Mouse (Mus musculus) erythroblast, embryonic 14.5 days (primary cell): ENCODE results near the gene Cxcl9. TPM values are rescaled to one million over a fixed set of nuclear protein-coding genes. Genes with fewer than 3 reads are reported as not detected.
A peak's percentile ranks its signal among the peaks of the same experiment; 100 is the strongest.

ENCODE experiments used
- H3K27me3 ChIP-seq: 2 replicates; pipeline ENCODE4 v1.6.1; 2012; ENCODE audit warnings: inconsistent platforms; ENCODE audit not compliant: control insufficient read depth
- H3K36me3 ChIP-seq: 2 replicates; pipeline ENCODE4 v1.6.1; 2012; ENCODE audit warnings: mild to moderate bottlenecking, inconsistent platforms; ENCODE audit not compliant: control insufficient read depth
- H3K4me1 ChIP-seq: 2 replicates; pipeline ENCODE4 v1.6.1; 2012; ENCODE audit warnings: inconsistent platforms; ENCODE audit not compliant: control insufficient read depth
- H3K4me3 ChIP-seq: replicated peaks from 2 replicates; pipeline ENCODE3; 2012; ENCODE audit warnings: moderate library complexity, mild to moderate bottlenecking, inconsistent platforms
- H3K9me3 ChIP-seq: 2 replicates; pipeline ENCODE4 v1.6.1; 2012; ENCODE audit warnings: low read length, inconsistent platforms, mixed read lengths; ENCODE audit not compliant: control insufficient read depth
- GATA1 ChIP-seq: IDR thresholded peaks from 2 replicates; pipeline ENCODE4 v1.6.1; 2012; ENCODE audit warnings: low read length, inconsistent platforms, mixed read lengths
- TAL1 ChIP-seq: IDR thresholded peaks from 3 replicates; pipeline ENCODE4 v1.6.1; 2012; ENCODE audit warnings: low read length, inconsistent platforms, mixed read lengths
- polyA plus RNA-seq: library from polyadenylated mRNA; stranded (reverse); fragments of >175 nt; gene quantifications from 2 replicates; pipeline ENCODE4 v1.2.3, GENCODE M21; 2012

Cxcl9 gene
- polyA plus RNA-seq, 1 experiment, result not detected

DNA sequence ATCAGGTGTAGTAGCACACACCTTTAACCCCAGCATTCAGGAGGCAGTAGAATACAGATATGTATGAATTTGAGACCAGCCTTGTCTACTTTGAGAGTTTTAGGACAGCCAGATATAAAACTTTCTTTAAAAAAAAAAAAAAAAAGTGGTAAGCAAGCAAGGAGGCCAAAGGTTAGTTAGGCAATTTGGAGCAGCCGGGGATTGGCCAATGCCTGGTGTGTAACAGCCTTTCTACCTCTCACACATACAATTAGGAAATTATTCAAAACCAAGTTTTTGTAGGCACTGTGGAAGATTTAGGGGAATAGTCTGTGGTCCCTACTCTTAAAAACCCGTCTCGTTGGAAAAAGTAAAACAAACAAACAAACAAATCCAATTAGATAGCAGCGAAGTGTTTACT lies 5.3 kb downstream of the Cxcl9 start:
- H3K27me3 ChIP-seq, result peaks cover 5% of the 10 kb centered on the region
- TF ChIP-seq TAL1 (no peak), GATA1 (no peak)
- H3K4me3 ChIP-seq, result no peak overlapping the region
- no peaks in the 10 kb centered on the region; the same call in 1 of the 2 replicates for H3K4me1 ChIP-seq
- H3K36me3 ChIP-seq, result no peaks in the 10 kb centered on the region
- no peaks in the 10 kb centered on the region for H3K9me3 ChIP-seq

DNA sequence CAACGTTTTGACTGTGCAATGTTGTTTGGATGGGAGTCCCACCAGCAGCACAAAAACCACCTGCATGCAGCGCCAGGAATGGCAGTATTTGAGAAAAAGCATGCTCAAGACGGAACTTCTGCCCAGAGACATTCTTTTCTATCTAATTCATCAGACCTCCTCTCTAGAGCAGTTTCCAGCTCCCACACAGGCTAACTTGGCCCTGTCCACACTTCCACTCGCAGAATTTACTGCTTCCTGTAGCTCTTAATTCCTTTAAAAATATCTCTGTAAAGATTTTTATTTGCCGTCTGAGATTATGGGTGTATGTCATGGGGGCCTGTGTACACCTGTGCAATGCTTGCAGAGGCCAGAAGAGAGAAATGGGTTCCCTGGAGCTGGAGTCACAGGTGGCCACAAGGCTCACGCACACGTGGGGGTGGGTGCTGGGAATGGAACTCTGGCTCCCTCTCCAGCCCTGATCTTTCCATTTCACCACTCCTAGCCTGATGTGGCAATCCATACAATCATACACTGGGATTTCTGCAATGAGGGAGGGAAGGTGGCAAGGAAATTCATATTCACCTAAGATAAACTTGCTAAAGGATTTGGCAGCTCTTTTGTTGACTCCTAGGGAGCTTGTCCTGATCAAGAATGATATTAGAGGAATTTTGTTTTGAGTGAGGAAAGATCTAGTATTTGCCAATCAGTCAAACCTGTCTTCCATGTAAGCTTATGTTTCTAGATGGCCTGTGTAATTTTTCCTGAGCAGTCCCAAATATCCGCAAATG lies 6.1 kb downstream of the Cxcl9 start:
- peaks cover 4% of the 10 kb centered on the region for H3K27me3 ChIP-seq
- no peaks in the 10 kb centered on the region for H3K9me3 ChIP-seq
- no peaks in the 10 kb centered on the region for H3K36me3 ChIP-seq
- no peak overlapping the region for H3K4me3 ChIP-seq
- TF ChIP-seq TAL1 (no peak), GATA1 (no peak)
- no peaks in the 10 kb centered on the region; the same call in 1 of the 2 replicates for H3K4me1 ChIP-seq

DNA sequence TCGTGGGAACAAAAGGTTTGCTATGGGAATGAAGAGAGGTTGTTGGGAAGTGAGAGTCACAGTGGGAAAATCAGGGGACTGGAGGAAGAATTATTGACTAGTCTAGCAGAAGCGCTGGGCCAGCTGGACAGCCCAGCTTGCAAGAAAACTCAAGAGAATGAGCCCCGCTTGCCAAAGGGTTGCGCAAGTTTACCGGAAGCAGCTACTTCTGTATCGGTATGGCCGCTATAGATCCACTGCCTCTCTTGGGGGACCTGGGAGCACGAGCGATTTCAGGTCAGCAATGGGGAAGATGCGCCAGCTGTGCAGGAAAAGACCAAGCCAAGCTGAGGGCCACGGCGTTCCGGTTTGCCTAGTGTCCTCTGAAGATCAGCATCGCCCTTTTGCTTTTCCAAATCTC lies 9.3 kb downstream of the Cxcl9 start:
- Histone ChIP-seq H3K9me3 (no peaks in the 10 kb centered on the region), H3K27me3 (no peaks in the 10 kb centered on the region), H3K4me3 (no peak overlapping the region), H3K4me1 (no peaks in the 10 kb centered on the region; the same call in 1 of the 2 replicates), H3K36me3 (no peaks in the 10 kb centered on the region)
- no peak for TF ChIP-seq GATA1
- no peak for TF ChIP-seq TAL1

DNA sequence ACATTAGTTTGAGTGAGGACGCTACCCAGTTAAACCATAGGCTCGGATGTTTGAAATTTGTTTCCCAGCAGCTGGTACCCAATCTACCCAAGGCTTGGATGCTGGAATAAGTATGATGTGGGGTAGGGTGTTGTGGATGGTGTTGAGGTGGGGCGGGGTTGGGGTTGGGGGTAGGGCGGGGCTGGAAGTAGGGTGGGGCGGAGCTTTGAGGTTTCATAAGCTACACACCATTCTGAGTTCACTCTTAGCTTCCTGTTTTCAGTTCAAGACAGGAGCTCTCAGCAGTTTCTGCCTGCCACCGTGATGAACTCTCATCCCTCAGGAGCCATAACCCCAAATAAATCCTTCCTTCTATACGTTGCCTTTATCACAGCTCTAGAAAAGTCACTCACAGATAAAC lies 9.8 kb downstream of the Cxcl9 start:
- Histone ChIP-seq H3K9me3 (no peaks in the 10 kb centered on the region), H3K36me3 (no peaks in the 10 kb centered on the region), H3K27me3 (no peaks in the 10 kb centered on the region), H3K4me1 (no peaks in the 10 kb centered on the region; the same call in 1 of the 2 replicates), H3K4me3 (no peak overlapping the region)
- no peak for TF ChIP-seq TAL1
- no peak for TF ChIP-seq GATA1

DNA sequence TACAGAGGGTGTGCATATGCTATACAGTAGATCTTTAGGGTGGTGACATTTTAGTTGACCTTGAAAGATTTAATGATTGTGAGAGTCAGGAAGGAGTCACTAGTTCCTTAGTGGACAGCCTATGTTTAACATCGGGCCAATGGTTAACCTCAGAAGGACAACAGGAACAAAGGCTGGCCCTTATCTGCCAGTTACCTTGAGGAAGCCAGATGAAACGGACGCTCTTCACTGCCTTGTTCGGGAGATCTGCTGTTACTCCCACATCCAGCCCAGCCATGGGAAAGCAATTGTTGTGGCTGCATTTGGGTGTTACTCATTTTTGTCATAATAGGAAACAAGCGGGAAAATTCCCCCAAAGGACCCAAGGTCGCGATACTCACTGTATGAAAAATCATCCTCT lies 14.1 kb downstream of the Cxcl9 start:
- TF ChIP-seq GATA1 (no peak), TAL1 (no peak)
- H3K4me1 ChIP-seq, result peaks cover 20% of the 10 kb centered on the region
- no peaks in the 10 kb centered on the region for H3K36me3 ChIP-seq
- no peaks in the 10 kb centered on the region for H3K9me3 ChIP-seq
- no peak overlapping the region for H3K4me3 ChIP-seq
- H3K27me3 ChIP-seq, result no peaks in the 10 kb centered on the region

DNA sequence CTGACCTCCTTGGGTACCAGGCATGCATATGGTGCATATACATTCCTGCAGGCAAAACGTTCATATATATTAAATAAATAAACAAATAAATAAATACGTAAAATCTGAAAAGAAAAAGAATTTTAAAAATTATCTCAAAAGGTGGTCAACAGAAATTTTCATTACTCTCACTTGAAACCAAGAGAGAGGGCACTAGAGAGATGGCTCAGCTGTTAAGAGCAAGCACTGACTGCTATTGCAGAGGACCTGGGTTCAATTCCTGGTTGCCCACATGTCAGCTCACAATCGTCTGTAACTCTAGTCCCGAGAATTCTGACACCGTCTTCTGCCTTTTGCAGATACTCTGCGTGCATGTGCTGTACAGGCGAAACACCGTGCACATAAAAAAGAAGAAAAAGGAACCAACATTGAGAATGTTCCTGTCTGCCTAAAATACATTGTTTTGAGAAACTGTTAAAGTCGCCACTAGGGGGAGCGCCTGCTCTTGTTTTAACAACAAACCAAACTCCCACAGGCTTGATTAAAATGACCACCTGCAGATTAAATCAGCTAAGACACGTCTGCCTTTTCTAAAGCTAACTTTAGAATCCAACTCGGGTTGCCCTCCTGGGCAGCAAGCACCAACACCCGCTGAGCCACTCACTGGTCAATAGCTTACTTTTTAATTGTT lies 15.7 kb downstream of the Cxcl9 start:
- TF ChIP-seq GATA1, result no peak
- no peak for TF ChIP-seq TAL1
- Histone ChIP-seq H3K4me1 (peaks cover 28% of the 10 kb centered on the region), H3K4me3 (no peak overlapping the region), H3K36me3 (peaks cover 3% of the 10 kb centered on the region), H3K9me3 (no peaks in the 10 kb centered on the region), H3K27me3 (no peaks in the 10 kb centered on the region)

DNA sequence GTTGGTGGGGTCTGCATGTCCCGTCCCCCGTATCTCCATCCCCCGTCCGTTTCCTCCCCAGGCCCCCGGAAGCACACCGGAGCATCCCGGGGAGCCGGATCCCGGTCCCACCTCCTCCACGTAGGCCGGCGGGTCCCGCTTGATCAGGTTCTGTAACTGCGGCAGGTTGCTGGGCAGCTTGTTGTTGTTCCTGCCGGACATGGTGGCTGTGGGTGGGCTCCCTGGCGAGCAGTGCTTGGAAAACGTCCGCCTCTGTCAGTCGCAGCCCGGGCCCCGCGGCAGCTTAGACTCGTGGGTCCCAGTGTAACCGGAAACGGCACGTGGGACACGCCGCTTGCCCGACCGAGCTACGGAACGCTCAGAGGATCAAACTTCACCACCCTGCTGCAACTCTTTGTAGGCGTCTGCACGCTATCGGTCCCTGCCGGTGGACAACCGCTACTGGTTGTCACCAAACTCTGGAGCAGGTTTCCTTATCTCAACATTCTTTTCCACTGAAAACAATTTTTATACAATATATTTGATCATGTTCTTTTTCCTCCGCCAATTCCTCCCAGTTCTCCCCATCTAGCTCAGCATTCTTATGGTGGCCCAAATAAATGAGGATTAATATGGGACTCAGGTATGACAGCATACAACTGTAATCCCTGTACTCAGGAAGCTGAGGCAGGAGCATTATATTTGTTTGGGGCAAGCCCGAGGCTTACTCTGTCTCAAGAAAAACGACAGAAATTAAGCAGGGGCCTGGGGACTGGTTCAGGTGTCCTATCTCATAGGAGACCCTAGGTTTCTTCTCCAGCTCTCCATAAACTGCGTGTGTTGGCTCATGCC lies 18.0 kb downstream of the Cxcl9 start, which contains the start of gene Sdad1:
TSS of gene Sdad1 (minus strand) at position 799 of the 831 bp plus-strand sequence.
- peak within 1 kb of the TSS; percentile 84 for H3K4me3 ChIP-seq
- TF ChIP-seq GATA1 (no peak), TAL1 (no peak)
- H3K4me1 ChIP-seq, result peaks cover 28% of the 10 kb centered on the region
- peaks cover 18% of the 10 kb centered on the region for H3K36me3 ChIP-seq
- no peaks in the 10 kb centered on the region for H3K27me3 ChIP-seq
- no peaks in the 10 kb centered on the region for H3K9me3 ChIP-seq

DNA sequence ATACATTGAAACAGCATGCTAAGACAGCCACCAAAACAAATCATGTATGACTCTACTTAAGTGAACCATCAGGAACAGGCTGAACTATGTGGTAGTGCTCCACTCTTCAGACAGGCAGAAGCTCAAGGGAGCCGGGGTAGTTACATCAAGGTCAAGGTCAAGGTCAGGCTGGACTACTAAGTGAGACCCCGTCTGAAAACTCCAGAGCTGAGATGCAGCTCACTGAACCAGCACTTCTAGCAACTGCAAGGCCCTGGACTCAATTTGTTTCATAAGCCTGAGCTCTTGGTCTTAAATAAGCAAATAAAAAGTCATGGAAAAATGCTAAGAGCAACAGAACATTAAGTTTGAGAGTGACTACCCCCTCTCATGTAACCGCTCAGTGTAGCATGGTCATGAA lies 23.6 kb downstream of the Cxcl9 start:
- Histone ChIP-seq H3K4me1 (peaks cover 14% of the 10 kb centered on the region), H3K36me3 (peaks cover 69% of the 10 kb centered on the region), H3K9me3 (no peaks in the 10 kb centered on the region), H3K27me3 (no peaks in the 10 kb centered on the region), H3K4me3 (no peak overlapping the region)
- TF ChIP-seq TAL1 (no peak), GATA1 (no peak)
